ENCODE assay signal across 23 mouse cellular contexts in the genomic region with DNA sequence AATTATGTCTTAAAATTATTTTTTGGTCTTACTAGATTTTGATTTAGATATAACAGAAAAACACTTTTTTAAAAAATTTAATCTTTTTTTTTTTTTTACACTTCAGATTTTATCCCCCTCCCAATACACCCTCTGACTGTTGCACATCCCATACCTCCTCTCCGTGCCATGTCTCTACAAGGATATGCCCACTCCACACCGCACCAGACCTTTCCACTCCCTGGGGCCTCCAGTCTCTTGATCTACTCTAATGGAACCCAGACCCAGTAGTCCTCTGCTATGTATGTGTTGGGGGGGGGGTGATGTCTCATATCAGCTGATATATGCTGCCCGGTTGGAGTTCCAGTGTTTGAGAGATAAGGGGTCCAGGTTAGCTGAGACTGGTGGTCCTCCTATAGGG.
DNase-seq lines count a peak whose midpoint lies in the region; ATAC-seq lines count a peak whose summit lies in the region.
"Had no signal": no experiment of that assay in that cellular context is flagged by ENCODE, and none has a peak within 500 bp of the region (broad histone marks: within the 10 kb centered on the region; RNA-seq: fewer than 3 reads in every experiment).

No protein-coding gene starts in this region.

- peak; percentile 27; the same call in 1 of the 2 replicates for ATAC-seq in hindbrain, embryonic 11.5 days (ENCODE audit: low FRiP score)
- no peak for ATAC-seq in hindbrain, embryonic 16.5 days
- ATAC-seq in midbrain, embryonic 13.5 days = peak; percentile 50; the same call in 1 of the 2 replicates
- ATAC-seq in midbrain, embryonic 15.5 days (replicated peaks) = no peak
- ATAC-seq in neural tube, embryonic 12.5 days (ENCODE audit: low FRiP score, low read depth) = 0 out of 2 replicates have a peak, but pooled peaks have one; percentile 37
- ATAC-seq: activated CD4-positive, CD25-positive, alpha-beta regulatory T cell, adult 4 months; forebrain, embryonic 13.5 days; forebrain, embryonic 16.5 days had no signal

- no peaks in the 10 kb centered on the region for H3K27me3 ChIP-seq in hindbrain, embryonic 11.5 days (ENCODE audit: control insufficient read depth, insufficient read depth, low read length)
- H3K27me3 ChIP-seq in hindbrain, embryonic 16.5 days (replicated peaks; ENCODE audit: control insufficient read depth, insufficient read depth, low read length) = no peaks in the 10 kb centered on the region
- H3K27me3 ChIP-seq in midbrain, embryonic 13.5 days = no peaks in the 10 kb centered on the region
- H3K27me3 ChIP-seq in midbrain, embryonic 15.5 days (replicated peaks) = no peaks in the 10 kb centered on the region
- H3K27me3 ChIP-seq in neural tube, embryonic 12.5 days (replicated peaks) = no peaks in the 10 kb centered on the region
- H3K27me3 ChIP-seq: forebrain, embryonic 13.5 days; heart, embryonic 13.5 days had no signal

- 92% methylated on average over 3 of the region's 3 CpGs for WGBS in hindbrain, embryonic 11.5 days
- WGBS in hindbrain, embryonic 16.5 days = 96% methylated on average over 3 of the region's 3 CpGs
- WGBS in midbrain, embryonic 13.5 days = 98% methylated on average over 3 of the region's 3 CpGs
- WGBS in midbrain, embryonic 15.5 days = 94% methylated on average over 3 of the region's 3 CpGs
- 94% methylated on average over 3 of the region's 3 CpGs for WGBS in neural tube, embryonic 12.5 days

- H3K4me1 ChIP-seq in hindbrain, embryonic 11.5 days (replicated peaks; ENCODE audit: control insufficient read depth, insufficient read depth, low read length) = no peaks in the 10 kb centered on the region
- no peaks in the 10 kb centered on the region for H3K4me1 ChIP-seq in hindbrain, embryonic 16.5 days (ENCODE audit: control insufficient read depth, insufficient read depth, low read depth, low read length)
- H3K4me1 ChIP-seq in midbrain, embryonic 13.5 days (replicated peaks) = no peaks in the 10 kb centered on the region
- H3K4me1 ChIP-seq in midbrain, embryonic 15.5 days = no peaks in the 10 kb centered on the region
- no peaks in the 10 kb centered on the region for H3K4me1 ChIP-seq in neural tube, embryonic 12.5 days
- H3K4me1 ChIP-seq: forebrain, embryonic 10.5 days; forebrain, embryonic 13.5 days; heart, embryonic 10.5 days; heart, embryonic 13.5 days had no signal

- no peak overlapping the region for H3K9ac ChIP-seq in hindbrain, embryonic 11.5 days (ENCODE audit: low read depth, low read length)
- no peak overlapping the region for H3K9ac ChIP-seq in hindbrain, embryonic 16.5 days (ENCODE audit: low read depth, low read length)
- no peak overlapping the region for H3K9ac ChIP-seq in midbrain, embryonic 13.5 days (replicated peaks)
- H3K9ac ChIP-seq in midbrain, embryonic 15.5 days = no peak overlapping the region
- no peak overlapping the region for H3K9ac ChIP-seq in neural tube, embryonic 12.5 days
- H3K9ac ChIP-seq: forebrain, embryonic 13.5 days; heart, embryonic 13.5 days; hindbrain, embryonic 14.5 days had no signal

- H3K27ac ChIP-seq in hindbrain, embryonic 11.5 days (ENCODE audit: low read depth, low read length) = no peak overlapping the region
- no peak overlapping the region for H3K27ac ChIP-seq in hindbrain, embryonic 16.5 days (ENCODE audit: low read depth, low read length)
- H3K27ac ChIP-seq in midbrain, embryonic 13.5 days = no peak overlapping the region
- H3K27ac ChIP-seq in midbrain, embryonic 15.5 days = no peak overlapping the region
- H3K27ac ChIP-seq in neural tube, embryonic 12.5 days = no peak overlapping the region
- H3K27ac ChIP-seq: forebrain, embryonic 10.5 days; forebrain, embryonic 13.5 days; heart, adult 2 months; heart, embryonic 10.5 days; heart, embryonic 13.5 days; hindbrain, embryonic 14.5 days had no signal

- no peak overlapping the region for H3K4me2 ChIP-seq in hindbrain, embryonic 11.5 days (replicated peaks; ENCODE audit: low read depth, low read length)
- H3K4me2 ChIP-seq in hindbrain, embryonic 16.5 days (ENCODE audit: low read length) = no peak overlapping the region
- no peak overlapping the region for H3K4me2 ChIP-seq in midbrain, embryonic 13.5 days (replicated peaks)
- no peak overlapping the region for H3K4me2 ChIP-seq in midbrain, embryonic 15.5 days
- no peak overlapping the region for H3K4me2 ChIP-seq in neural tube, embryonic 12.5 days (replicated peaks)
- H3K4me2 ChIP-seq: forebrain, embryonic 13.5 days; heart, embryonic 13.5 days; hindbrain, embryonic 14.5 days had no signal

- DNase-seq in hindbrain, embryonic 11.5 days (ENCODE audit: low spot score) = no peak
- no peak for DNase-seq in neural tube, embryonic 10.5 days (ENCODE audit: extremely low spot score, low spot score)
- DNase-seq: adrenal gland, adult 8-10 months; adrenal gland, postnatal 25 days; cerebellum, adult 11-12 months; cerebellum, adult 9-10 months; cerebellum, postnatal 14 days; gastrocnemius, postnatal 10 days; gastrocnemius, postnatal 36 days; heart, adult 2 months; heart, postnatal 14 days; heart, postnatal 4 days had no signal

- H3K4me3 ChIP-seq in hindbrain, embryonic 11.5 days (ENCODE audit: low read depth, low read length) = no peak overlapping the region
- H3K4me3 ChIP-seq in hindbrain, embryonic 16.5 days (ENCODE audit: low read length) = no peak overlapping the region
- no peak overlapping the region for H3K4me3 ChIP-seq in midbrain, embryonic 13.5 days (replicated peaks)
- H3K4me3 ChIP-seq in midbrain, embryonic 15.5 days = no peak overlapping the region
- no peak overlapping the region for H3K4me3 ChIP-seq in neural tube, embryonic 12.5 days
- H3K4me3 ChIP-seq: forebrain, embryonic 10.5 days; forebrain, embryonic 13.5 days; heart, adult 2 months; heart, embryonic 10.5 days; heart, embryonic 13.5 days had no signal

- H3K9me3 ChIP-seq in hindbrain, embryonic 11.5 days (ENCODE audit: control insufficient read depth, low read length) = no peaks in the 10 kb centered on the region
- H3K9me3 ChIP-seq in hindbrain, embryonic 16.5 days (ENCODE audit: control insufficient read depth, low read length) = no peaks in the 10 kb centered on the region
- no peaks in the 10 kb centered on the region for H3K9me3 ChIP-seq in midbrain, embryonic 13.5 days
- no peaks in the 10 kb centered on the region for H3K9me3 ChIP-seq in midbrain, embryonic 15.5 days
- no peaks in the 10 kb centered on the region for H3K9me3 ChIP-seq in neural tube, embryonic 12.5 days
- H3K9me3 ChIP-seq: forebrain, embryonic 10.5 days; forebrain, embryonic 13.5 days; heart, embryonic 10.5 days; heart, embryonic 13.5 days had no signal

- no peaks in the 10 kb centered on the region for H3K36me3 ChIP-seq in hindbrain, embryonic 11.5 days (ENCODE audit: control insufficient read depth, insufficient read depth, low read length)
- no peaks in the 10 kb centered on the region for H3K36me3 ChIP-seq in hindbrain, embryonic 16.5 days (ENCODE audit: control insufficient read depth, insufficient read depth, low read length)
- no peaks in the 10 kb centered on the region for H3K36me3 ChIP-seq in midbrain, embryonic 13.5 days
- H3K36me3 ChIP-seq in midbrain, embryonic 15.5 days (replicated peaks) = no peaks in the 10 kb centered on the region
- H3K36me3 ChIP-seq in neural tube, embryonic 12.5 days = no peaks in the 10 kb centered on the region
- H3K36me3 ChIP-seq: forebrain, embryonic 10.5 days; heart, embryonic 10.5 days; heart, embryonic 13.5 days had no signal

Comparison
In these comparisons a context has a peak if more than half of its experiments do, and no peak if none do; other contexts are left out.
1. ATAC-seq: peak in hindbrain, embryonic 11.5 days (single experiment), midbrain, embryonic 13.5 days (single experiment) and neural tube, embryonic 12.5 days (single experiment); none in hindbrain, embryonic 16.5 days (single experiment) and midbrain, embryonic 15.5 days (single experiment).